Mouse (Mus musculus) limb, embryonic 11.5 days (tissue): Measurements from ENCODE around the gene Clec18a. TPM values are rescaled to one million over a fixed set of nuclear protein-coding genes. Genes with fewer than 3 reads are reported as not detected.
"Not testable (repeated sequence)": the region's sequence is repeated elsewhere in the genome, so short reads cannot be mapped to it uniquely, and the experiment has no call there.

Experiments
- ATAC-seq: fragments of 200-750 bp; cut with Nextera tagmentation; 2 replicates; pipeline ENCODE4 v1.8.0; 2017; ENCODE audit warnings: low read depth; ENCODE audit not compliant: insufficient number of reproducible peaks, low FRiP score, low TSS enrichment
- DNase-seq: peaks from one replicate; pipeline ENCODE4 v3.0.0-alpha.2; 2015; ENCODE audit warnings: low spot score
- H3K27ac ChIP-seq: fragments of 300-500 bp; sonication (generic); replicated peaks from 2 replicates; pipeline ENCODE4 v1.5.1; 2014; ENCODE audit warnings: low read depth, mild to moderate bottlenecking, low read length
- H3K27me3 ChIP-seq: fragments of 300-500 bp; sonication (generic); 2 replicates; pipeline ENCODE4 v1.6.1; 2014; ENCODE audit warnings: mild to moderate bottlenecking, low read length, mixed read lengths; ENCODE audit not compliant: control insufficient read depth, insufficient read depth
- H3K36me3 ChIP-seq: fragments of 300-500 bp; sonication (generic); 2 replicates; pipeline ENCODE4 v1.6.1; 2014; ENCODE audit warnings: mild to moderate bottlenecking, low read length, moderate library complexity, mixed read lengths; ENCODE audit not compliant: control insufficient read depth, insufficient read depth
- H3K4me1 ChIP-seq: fragments of 300-500 bp; sonication (generic); 2 replicates; pipeline ENCODE4 v1.6.1; 2014; ENCODE audit warnings: low read length, mixed read lengths; ENCODE audit not compliant: control insufficient read depth, insufficient read depth
- H3K4me2 ChIP-seq: fragments of 300-500 bp; sonication (generic); 2 replicates; pipeline ENCODE4 v1.6.1; 2014; ENCODE audit warnings: low read depth, mild to moderate bottlenecking, moderate library complexity; ENCODE audit not compliant: severe bottlenecking
- H3K4me3 ChIP-seq: fragments of 300-500 bp; sonication (generic); 2 replicates; pipeline ENCODE4 v1.5.1; 2014; ENCODE audit warnings: low read depth, low read length
- H3K9ac ChIP-seq: fragments of 300-500 bp; sonication (generic); 2 replicates; pipeline ENCODE4 v1.6.1; 2014; ENCODE audit warnings: mild to moderate bottlenecking, low read length
- H3K9me3 ChIP-seq: fragments of 300-500 bp; sonication (generic); 2 replicates; pipeline ENCODE4 v1.6.1; 2016; ENCODE audit warnings: low read length; ENCODE audit not compliant: control insufficient read depth
- whole genome bisulfite sequencing: fragments of 180-500 bp; shearing (Covaris S2); extraction: QIAGEN DNeasy Blood & Tissue Kit; methylation state at CpG from one replicate; pipeline ENCODE4 v1.1.7; 2014; 5-methylcytosine and 5-hydroxymethylcytosine counted together
- polyA plus RNA-seq: library from polyadenylated mRNA; unstranded; fragments of >200 nt; fragmentation: Nextera tagmentation; extraction: Ambion mirVana; gene quantifications from 2 replicates; pipeline ENCODE4 v1.2.1, GENCODE M21; 2014

Gene Clec18a
- polyA plus RNA-seq, 1 experiment from 2014 or later: not detected

DNA sequence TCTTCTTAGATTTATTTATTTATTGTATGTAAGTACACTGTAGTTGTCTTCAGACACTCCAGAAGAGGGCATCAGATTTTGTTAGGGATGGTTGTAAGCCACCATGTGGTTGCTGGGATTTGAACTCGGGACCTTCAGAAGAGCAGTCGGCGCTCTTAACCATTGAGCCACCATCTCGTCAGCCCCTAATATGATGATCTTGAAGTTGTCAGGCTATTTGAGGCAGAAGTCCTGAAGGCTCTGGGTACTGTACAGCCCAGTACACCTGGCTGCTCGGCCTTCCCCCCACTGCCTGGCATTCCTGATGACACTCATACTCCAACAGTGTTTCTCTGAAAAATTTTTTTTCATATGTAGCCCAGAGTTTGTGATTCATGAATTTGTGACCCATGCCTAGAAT is 8.3 kb downstream of the Clec18a start:
- H3K27ac ChIP-seq, H3K4me2 ChIP-seq, H3K27me3 ChIP-seq, H3K4me3 ChIP-seq, H3K36me3 ChIP-seq, H3K9me3 ChIP-seq, ATAC-seq, H3K4me1 ChIP-seq, H3K9ac ChIP-seq, DNase-seq: not testable (repeated sequence)
- 88% methylated on average over 5 of the region's 5 CpGs for WGBS

- no peaks in the 10 kb centered on the region for H3K27me3 ChIP-seq
- H3K4me2 ChIP-seq: no peak overlapping the region
- WGBS: 57% methylated on average over 12 of the region's 12 CpGs
- H3K27ac ChIP-seq: no peak overlapping the region
- 0 out of 2 replicates have a peak, but pooled peaks cover 2% of the 10 kb centered on the region for H3K4me1 ChIP-seq
- ATAC-seq (no peak), DNase-seq (no peak)
- no peaks in the 10 kb centered on the region for H3K36me3 ChIP-seq
- H3K9me3 ChIP-seq: no peaks in the 10 kb centered on the region
- H3K9ac ChIP-seq: no peak overlapping the region
- H3K4me3 ChIP-seq: no peak overlapping the region
Measured at GRCm38 (mm10) chr8:111081580-111082258, 10.5 kb downstream of the Clec18a start.

DNA sequence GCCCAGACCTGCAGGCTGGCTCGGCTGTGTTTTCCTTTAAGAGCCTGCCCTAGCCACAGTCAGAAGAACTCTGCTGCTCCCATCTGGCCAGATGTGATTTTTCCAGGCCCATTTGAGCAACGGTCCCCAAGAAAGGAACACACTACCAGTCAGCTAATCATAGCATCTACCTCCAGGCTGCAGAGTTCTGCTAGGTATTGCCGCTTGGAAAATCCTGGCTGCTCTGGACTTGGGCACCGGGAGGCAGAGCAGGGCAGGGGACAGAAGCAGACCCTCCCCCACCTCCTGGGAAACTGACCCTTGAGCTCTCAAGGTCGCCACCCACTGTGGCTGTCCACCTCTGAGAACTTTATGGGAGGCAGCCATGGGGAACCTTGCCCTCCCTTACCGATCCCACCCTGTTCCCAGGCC is 12.4 kb downstream of the Clec18a start:
- peak; percentile 51 for DNase-seq
- Histone ChIP-seq H3K9me3 (no peaks in the 10 kb centered on the region), H3K4me3 (no peak overlapping the region), H3K36me3 (no peaks in the 10 kb centered on the region), H3K27ac (no peak overlapping the region), H3K4me1 (0 out of 2 replicates have a peak, but pooled peaks cover 2% of the 10 kb centered on the region), H3K27me3 (no peaks in the 10 kb centered on the region), H3K9ac (no peak overlapping the region), H3K4me2 (no peak overlapping the region)
- 32% methylated on average over 6 of the region's 6 CpGs for WGBS
- ATAC-seq: no peak

GRCm38 (mm10) chr8:111079461-111079860 is 12.8 kb downstream of the Clec18a start:
- 72% methylated on average over 5 of the region's 5 CpGs for WGBS
- DNase-seq (no peak), ATAC-seq (no peak)
- Histone ChIP-seq H3K4me1 (0 out of 2 replicates have a peak, but pooled peaks cover 2% of the 10 kb centered on the region), H3K9ac (no peak overlapping the region), H3K9me3 (no peaks in the 10 kb centered on the region), H3K4me2 (no peak overlapping the region), H3K36me3 (no peaks in the 10 kb centered on the region), H3K4me3 (no peak overlapping the region), H3K27ac (no peak overlapping the region), H3K27me3 (no peaks in the 10 kb centered on the region)

GRCm38 (mm10) chr8:111075926-111076325 is 16.3 kb downstream of the Clec18a start:
- H3K4me3 ChIP-seq: no peak overlapping the region
- H3K4me1 ChIP-seq: no peaks in the 10 kb centered on the region
- H3K27ac ChIP-seq: no peak overlapping the region
- H3K27me3 ChIP-seq: no peaks in the 10 kb centered on the region
- H3K36me3 ChIP-seq: no peaks in the 10 kb centered on the region
- DNase-seq (no peak), ATAC-seq (no peak)
- H3K9me3 ChIP-seq: no peaks in the 10 kb centered on the region
- no peak overlapping the region for H3K4me2 ChIP-seq
- WGBS: 77% methylated on average over 3 of the region's 3 CpGs
- H3K9ac ChIP-seq: no peak overlapping the region

- WGBS: 93% methylated on average over 9 of the region's 9 CpGs
Measured at GRCm38 (mm10) chr8:111068660-111069059, 23.6 kb downstream of the Clec18a start.

DNA sequence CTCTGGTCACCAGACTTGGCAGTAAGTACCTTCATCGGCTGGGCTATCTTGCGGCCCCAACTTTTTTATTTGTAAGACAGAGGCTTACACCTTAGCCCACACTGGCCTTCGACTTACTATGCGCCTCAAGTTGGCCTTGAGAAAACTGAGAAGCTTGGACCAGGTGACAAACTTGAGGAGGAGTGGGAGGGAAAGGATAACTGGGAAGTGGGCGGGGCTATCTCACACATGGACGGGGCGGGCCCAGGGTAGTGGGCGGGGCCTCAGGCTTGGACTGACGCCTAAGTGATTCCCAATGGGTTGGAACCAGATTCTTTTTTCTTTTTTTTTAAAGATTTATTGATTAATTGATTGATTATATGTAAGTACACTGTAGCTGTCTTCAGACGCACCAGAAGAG is 24.8 kb downstream of the Clec18a start:
- no peak overlapping the region for H3K27ac ChIP-seq
- no peak overlapping the region for H3K4me3 ChIP-seq
- H3K9ac ChIP-seq: no peak overlapping the region
- DNase-seq (no peak), ATAC-seq (no peak)
- 24% methylated on average over 10 of the region's 10 CpGs for WGBS
- no peaks in the 10 kb centered on the region for H3K27me3 ChIP-seq
- no peaks in the 10 kb centered on the region for H3K36me3 ChIP-seq
- H3K9me3 ChIP-seq: no peaks in the 10 kb centered on the region
- H3K4me2 ChIP-seq: no peak overlapping the region
- no peaks in the 10 kb centered on the region for H3K4me1 ChIP-seq

More at GRCm38 (mm10) chr8:111068660-111069059, 23.6 kb downstream of the Clec18a start:
- H3K9me3 ChIP-seq, H3K9ac ChIP-seq, ATAC-seq, DNase-seq, H3K36me3 ChIP-seq, H3K27ac ChIP-seq, H3K4me3 ChIP-seq, H3K4me1 ChIP-seq, H3K27me3 ChIP-seq, H3K4me2 ChIP-seq: not testable (repeated sequence)

DNA sequence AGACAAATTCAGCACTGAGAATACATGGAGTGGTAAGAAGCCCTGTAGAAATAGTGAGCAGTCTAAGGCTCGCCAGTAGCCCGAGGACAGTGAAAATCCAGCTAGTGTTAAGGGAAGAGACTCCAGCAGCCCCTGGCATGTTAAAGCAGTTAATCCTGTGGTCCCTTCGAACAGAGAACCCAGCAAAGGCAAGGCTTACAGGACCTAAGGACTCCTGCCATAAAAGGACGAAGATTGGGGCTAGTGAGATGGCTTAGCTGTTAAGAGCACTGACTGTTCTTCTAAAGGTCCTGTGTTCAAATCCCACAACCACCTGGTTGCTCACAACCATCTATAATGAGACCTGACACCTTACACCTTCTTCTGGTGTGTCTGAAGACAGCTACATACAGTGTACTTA is 25.9 kb downstream of the Clec18a start:
- no peaks in the 10 kb centered on the region for H3K36me3 ChIP-seq
- H3K9me3 ChIP-seq: no peaks in the 10 kb centered on the region
- no peaks in the 10 kb centered on the region for H3K4me1 ChIP-seq
- H3K27ac ChIP-seq: no peak overlapping the region
- no peak for ATAC-seq
- no peak for DNase-seq
- WGBS: 67% methylated on average over 4 of the region's 4 CpGs
- no peak overlapping the region for H3K4me2 ChIP-seq
- no peak overlapping the region for H3K4me3 ChIP-seq
- no peak overlapping the region for H3K9ac ChIP-seq
- no peaks in the 10 kb centered on the region for H3K27me3 ChIP-seq

DNA sequence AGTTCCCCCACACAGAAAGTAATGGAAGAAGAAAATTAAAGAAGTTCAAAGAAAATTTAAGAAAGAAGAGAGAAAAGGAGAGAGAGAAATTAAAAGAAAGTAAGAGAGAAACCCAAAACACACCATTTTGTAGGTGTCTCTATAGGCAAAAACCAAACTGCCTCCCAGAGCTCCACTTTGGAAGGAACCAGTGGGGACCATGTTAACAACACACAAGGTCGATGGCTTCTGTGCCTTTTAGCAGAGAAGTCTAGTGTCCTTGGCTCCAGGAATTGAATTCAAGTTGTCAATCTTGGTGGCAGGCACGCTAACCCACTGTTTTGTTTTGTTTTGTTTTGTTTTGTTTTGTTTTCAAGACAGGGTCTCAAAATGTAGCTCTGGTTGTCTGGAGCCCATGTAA is 29.3 kb downstream of the Clec18a start:
- Histone ChIP-seq H3K4me2 (peak overlapping the region; percentile 28), H3K9me3 (no peaks in the 10 kb centered on the region), H3K4me3 (no peak overlapping the region), H3K4me1 (peaks cover 5% of the 10 kb centered on the region; the same call in 1 of the 2 replicates), H3K27me3 (no peaks in the 10 kb centered on the region), H3K36me3 (no peaks in the 10 kb centered on the region; the same call in 1 of the 2 replicates), H3K27ac (no peak overlapping the region), H3K9ac (no peak overlapping the region)
- no peak for DNase-seq
- ATAC-seq: no peak
- 68% methylated on average over 2 of the region's 2 CpGs for WGBS
